Mouse (Mus musculus): ENCODE measurements around the gene Rpl22l1. TPM values are rescaled to one million over a fixed set of nuclear protein-coding genes. Genes with fewer than 3 reads are reported as not detected.
"Not testable (repeated sequence)": the region's sequence is repeated elsewhere in the genome, so short reads cannot be mapped to it uniquely, and the experiment has no call there.

Rpl22l1 gene
- polyA plus RNA-seq, 1 experiment from 2014 or later: 359 TPM

DNA sequence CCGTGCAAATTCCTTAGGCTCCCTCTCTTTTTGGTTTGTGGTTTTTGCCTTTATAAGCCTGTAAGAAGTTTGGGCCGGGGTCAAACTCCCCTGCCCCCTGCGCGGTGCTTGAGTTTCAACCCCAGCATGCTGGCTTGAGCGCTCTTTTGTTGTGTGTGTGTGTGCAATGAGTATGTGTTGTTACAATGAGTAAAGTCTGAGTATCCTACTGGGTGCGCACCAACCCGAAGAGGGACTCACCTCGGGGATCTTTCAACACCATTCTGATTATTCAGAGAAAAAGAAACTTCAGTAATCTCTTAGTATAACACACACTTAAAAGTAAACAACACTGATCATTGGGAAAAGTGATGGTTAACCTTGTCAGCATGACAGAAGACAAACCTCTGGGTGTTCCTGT is 38.0 kb downstream of the Rpl22l1 start:
- Histone ChIP-seq H3K27me3 (no peaks in the 10 kb centered on the region), H3K27ac (no peak overlapping the region), H3K4me3 (replicated peaks) (no peak overlapping the region), H3K9ac (no peak overlapping the region), H3K36me3 (replicated peaks) (no peaks in the 10 kb centered on the region), H3K4me2 (no peak overlapping the region), H3K4me1 (peaks cover 10% of the 10 kb centered on the region), H3K9me3 (no peaks in the 10 kb centered on the region)
- WGBS: 51% methylated on average over 8 of the region's 8 CpGs
- ATAC-seq (ENCODE audit: low FRiP score): no peak

GRCm38 (mm10) chr3:28847115-28847514 is 41.9 kb downstream of the Rpl22l1 start:
- Histone ChIP-seq H3K27me3 (no peaks in the 10 kb centered on the region), H3K4me1 (peaks cover 6% of the 10 kb centered on the region), H3K36me3 (replicated peaks) (no peaks in the 10 kb centered on the region), H3K4me2 (no peak overlapping the region), H3K27ac (no peak overlapping the region), H3K9me3 (no peaks in the 10 kb centered on the region), H3K4me3 (replicated peaks) (no peak overlapping the region), H3K9ac (no peak overlapping the region)
- ATAC-seq (ENCODE audit: low FRiP score): no peak

DNA sequence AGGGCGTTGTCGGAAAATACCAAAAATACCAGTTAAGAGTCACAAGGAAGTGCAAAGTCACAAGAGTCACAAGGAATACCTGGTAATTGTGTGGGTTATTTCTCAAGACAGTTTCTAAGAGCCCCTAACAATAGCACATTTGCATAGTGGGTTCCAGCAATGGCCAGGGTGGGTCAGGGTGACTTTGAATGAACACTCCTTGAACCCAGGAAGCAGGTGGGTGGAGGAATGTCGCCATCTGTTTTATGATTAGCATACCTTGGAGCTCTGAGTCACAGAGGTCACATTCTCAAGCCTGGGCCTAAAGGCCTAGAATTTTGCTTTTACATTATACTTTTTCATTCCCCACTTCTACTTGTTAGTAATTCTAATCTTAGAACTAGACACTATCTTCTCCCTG is 46.9 kb downstream of the Rpl22l1 start:
- WGBS: 90% methylated on average over 3 of the region's 3 CpGs
- not testable (repeated sequence) for H3K27me3 ChIP-seq; H3K27ac ChIP-seq; ATAC-seq (ENCODE audit: low FRiP score); H3K4me2 ChIP-seq; H3K4me3 ChIP-seq (replicated peaks); H3K9me3 ChIP-seq; H3K4me1 ChIP-seq; H3K9ac ChIP-seq; H3K36me3 ChIP-seq (replicated peaks)

Other genes with a start within 250 kb of the Rpl22l1 start
- not detected in 2 replicates for gene Slc2a2, start 107.5 kb upstream of the Rpl22l1 start, polyA plus RNA-seq (2016; fragmentation: Nextera tagmentation; extraction: Ambion mirVana)
- gene Eif5a2, start 24.2 kb upstream of the Rpl22l1 start, polyA plus RNA-seq (2016; fragmentation: Nextera tagmentation; extraction: Ambion mirVana): 13.1 and 13.8 TPM in 2 replicates
- gene Gm1527, start 87.2 kb downstream of the Rpl22l1 start, polyA plus RNA-seq (2016; fragmentation: Nextera tagmentation; extraction: Ambion mirVana): not detected in 2 replicates